Mouse (Mus musculus) erythroblast, adult 5-6 weeks (primary cell): ENCODE data around the gene Smg1. TPM values are rescaled to one million over a fixed set of nuclear protein-coding genes. Genes with fewer than 3 reads are reported as not detected.

Source experiments
- ATAC-seq: replicated peaks from 2 replicates; pipeline ENCODE4 v1.8.0; 2016; ENCODE audit warnings: moderate number of reproducible peaks, mild to moderate bottlenecking, moderate TSS enrichment, inconsistent platforms; ENCODE audit not compliant: poor library complexity, low FRiP score, severe bottlenecking
- total RNA-seq, 2 experiments: library from RNA; stranded (forward) in 1 of 2; stranded (reverse) in 1 of 2; fragments of 150-400 nt in 1 of 2; fragments of 200-764, 138-1000 nt in 1 of 2; gene quantifications; 2 replicates each; pipeline versions ENCODE4 v1.2.3 to v1.2.4; 2015 to 2017; ENCODE audit warnings: low replicate concordance in 2 of 2

The Smg1 gene
- total RNA-seq (2015; ENCODE audit: low replicate concordance) = 11.1 and 26.3 TPM in 2 replicates
- 14.5 and 16.7 TPM in 2 replicates for total RNA-seq (2017; ENCODE audit: low replicate concordance)

DNA sequence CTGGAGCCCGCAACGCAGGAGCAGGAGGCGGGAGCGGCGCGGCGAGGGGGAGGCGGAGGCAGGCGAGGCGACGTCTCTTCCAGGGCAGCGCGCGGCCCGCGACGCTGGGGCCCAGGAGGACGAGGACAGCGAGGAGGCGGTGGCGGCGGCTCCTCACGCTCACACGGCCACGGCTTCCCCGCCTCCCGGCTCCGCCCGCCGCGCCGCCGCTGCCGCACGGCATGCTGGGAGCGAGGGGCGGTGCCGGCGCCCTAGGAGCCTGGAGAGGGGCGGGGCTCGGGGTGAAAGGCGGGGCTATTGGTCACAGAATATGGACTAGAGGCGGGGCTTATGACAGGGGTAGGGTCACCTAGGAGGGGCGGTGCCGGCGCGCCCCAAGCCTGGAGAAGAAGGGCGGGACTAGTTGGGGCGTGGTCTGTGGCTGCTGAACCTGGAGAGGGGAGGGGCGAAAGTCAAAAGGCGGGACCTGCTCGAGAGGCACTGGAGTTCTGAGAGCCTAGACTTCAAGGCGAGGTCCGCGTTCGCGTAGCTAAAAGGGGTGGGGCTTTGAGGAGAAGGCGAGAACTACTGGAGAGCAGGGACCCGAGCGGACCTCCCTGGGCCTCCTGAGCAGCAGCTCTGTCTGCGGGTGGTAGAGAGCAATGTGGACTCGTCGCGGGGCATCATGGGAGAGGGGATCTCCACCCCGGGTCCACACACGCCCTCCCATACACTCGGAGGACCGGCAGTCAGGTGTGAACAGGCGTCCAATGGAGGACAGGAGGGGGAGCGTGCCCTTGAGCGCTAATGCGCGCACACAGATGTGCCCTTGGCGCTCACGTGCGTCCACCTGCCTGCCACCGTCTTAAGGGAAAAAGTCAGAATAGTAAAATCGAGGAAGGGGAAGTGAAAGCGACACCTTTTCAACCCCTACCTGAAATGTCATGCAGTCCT, at the start of gene Smg1:
Smg1 (minus strand) TSS at position 218 of the 933 bp plus-strand sequence.
- peak; percentile 90 for ATAC-seq

DNA sequence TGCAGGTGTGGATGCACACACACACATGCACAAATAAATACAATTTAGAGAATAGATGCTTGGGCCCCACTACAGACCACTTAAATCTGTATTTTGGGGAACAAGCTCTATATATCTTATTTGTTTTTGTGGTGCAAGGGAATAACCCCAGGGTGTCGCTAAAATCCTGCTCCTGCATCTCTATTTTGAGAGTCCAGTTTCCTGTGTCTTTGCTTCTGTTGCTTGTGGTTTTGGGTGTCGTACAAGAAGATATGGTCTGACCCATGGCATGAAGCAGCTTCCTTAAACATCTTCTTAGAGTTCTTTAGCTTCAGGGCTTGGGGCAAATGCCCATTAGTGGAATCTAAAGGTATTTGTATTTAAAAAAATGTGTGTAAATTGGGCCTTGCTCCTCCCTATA, 39.7 kb upstream of the Smg1 start:
- ATAC-seq = no peak

DNA sequence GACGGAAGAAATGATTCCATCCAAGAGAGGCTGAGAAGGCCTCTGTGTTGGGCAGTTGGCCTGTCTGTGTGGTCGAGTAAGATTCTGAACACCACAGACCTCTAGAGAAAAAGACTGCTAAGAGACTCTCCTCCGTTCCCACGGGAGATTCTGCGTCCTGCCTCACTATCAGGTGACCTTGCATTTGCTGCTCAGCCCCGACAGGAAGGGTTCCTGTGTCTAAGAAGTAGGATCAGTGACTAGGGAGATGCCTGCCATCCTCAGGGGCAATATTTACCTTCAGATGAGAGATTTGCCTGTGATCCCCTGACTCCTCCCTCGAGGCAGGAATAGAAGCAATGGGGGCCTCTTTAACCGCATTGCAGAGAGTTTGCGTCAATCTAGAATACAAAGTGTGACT, 39.1 kb upstream of the Smg1 start:
- ATAC-seq = no peak

DNA sequence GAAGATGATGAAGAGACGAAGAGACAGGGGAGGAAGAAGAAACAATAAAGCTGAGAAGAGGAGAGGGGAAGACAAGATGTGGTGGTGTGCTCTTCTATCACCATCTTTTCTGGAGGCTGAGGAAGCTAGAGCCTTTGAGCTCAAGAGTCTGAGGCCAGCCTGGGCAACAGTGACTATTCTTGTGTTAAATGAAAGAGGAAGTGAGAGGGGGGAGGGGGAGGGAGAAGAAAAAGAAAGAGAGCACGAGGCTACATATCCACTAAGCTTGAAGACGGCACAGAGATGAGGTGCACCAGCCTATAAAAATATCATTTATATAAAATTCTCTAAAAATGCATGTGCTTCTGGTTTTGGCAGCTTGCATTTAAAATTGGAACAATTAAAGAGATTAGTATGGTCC, 36.1 kb upstream of the Smg1 start:
- ATAC-seq = no peak

DNA sequence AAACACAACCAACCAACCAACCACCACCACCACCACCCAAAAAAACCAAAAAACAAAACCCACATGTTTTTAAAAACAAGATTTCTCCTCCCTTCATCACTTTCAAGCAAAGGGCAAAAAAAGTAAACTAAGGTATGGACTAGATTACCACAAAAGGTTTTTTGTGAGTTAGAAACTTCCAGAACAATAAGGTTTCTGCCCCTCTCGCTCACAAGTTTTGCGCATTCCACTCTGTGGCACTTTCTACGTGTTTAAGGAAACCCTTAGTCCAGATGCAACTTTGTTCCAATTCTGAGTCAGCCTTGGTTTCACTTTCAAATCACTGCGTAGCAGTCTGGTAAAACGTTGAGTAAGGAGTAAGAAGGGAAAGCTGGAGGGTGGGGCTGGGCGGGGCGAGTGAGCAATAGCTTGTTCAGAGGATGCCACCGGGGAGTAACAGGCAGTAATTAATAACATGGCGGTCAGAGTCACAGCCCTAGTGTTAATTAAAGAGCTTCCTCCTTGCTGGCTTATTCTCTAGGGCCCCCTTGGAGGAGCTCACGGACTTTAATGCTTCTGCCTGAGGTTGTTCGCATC, 34.0 kb upstream of the Smg1 start:
- ATAC-seq = no peak

DNA sequence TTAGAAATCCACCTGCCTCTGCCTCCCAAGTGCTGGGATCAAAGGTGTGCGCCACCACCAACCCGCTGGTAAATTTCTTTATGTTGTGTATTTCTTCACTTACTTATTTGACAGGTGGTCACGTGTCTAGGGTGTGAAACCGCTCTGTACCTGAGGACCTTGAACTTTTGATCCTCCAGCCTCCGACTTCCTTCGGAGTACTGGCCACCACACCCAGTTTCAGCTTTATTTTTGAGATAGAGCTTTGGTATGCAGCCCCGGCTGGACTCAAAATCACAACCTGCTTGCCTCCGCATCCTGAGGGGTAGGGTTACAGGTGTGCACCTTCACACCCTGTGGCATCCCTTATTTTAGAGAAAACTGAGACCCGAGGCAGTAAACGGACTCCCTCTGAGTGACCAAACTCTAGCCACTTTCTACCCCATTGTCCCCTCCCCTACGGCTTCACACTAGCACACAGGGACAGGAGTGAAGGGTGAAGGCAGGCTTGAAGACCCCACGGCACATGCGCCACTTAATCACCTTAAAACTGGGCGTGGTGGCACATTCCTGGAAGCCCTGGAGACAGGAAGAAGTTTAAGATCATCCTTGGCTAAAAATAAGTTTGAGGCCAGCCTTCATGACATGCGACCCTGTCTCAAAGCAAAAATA, 33.3 kb upstream of the Smg1 start:
- ATAC-seq = no peak

DNA sequence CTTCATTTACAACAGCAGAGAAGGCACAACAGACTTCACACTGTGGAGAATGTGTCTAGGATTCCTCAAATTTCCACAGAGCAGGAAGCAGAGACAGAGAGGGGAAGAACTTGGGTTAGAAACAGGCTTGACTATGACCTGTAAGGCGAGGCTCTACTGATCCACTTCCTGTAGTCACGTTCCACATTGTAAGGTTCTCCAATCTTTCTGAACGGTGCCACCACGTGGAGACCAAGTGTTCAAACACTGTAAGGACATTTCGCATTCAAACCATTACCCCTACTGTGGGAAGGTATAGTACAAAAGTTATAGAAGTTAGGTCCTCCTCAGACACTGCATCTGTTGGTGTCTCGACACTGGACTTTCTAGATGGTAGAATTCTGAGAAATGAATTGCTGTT, 31.8 kb upstream of the Smg1 start:
- no peak for ATAC-seq

DNA sequence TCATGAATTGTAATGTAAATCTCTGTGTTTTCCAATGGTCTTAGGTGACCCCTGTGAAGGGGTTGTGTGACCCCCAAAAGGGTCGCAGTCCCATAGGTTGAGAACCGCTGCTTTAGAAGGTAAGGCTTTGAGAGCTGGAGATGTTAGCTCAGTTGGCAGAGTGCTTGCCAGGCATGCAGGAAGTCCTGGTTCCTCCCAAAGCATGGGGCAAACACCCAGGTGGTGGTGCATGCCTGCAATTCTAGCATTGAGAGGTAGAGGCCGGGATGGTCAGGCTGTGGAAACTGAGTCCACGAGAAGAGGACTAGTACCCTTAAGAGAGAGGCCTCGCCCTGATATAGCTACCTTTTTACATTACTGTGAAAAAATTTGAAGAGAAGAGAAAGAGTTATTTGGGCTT, 31.4 kb upstream of the Smg1 start:
- no peak for ATAC-seq

DNA sequence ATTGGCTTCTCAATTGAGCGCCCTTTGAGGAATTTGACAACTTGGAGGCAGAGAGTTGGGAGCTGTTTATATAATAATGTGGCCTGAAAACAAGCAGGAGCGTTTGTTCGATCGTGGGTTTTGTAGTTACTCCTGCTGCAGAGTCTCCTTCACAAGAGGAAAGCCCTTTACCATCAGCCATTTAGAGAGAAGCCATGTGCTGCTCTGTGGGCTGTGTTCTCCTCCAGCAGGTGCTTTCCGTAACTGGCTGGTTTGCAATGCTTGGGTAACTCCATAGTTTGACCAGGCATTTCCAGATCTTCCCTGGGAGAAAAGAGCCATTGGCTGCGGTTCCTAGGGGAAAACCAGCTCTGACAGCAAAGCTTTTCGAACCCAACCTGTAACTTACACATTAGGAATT, 30.7 kb upstream of the Smg1 start:
- no peak for ATAC-seq

DNA sequence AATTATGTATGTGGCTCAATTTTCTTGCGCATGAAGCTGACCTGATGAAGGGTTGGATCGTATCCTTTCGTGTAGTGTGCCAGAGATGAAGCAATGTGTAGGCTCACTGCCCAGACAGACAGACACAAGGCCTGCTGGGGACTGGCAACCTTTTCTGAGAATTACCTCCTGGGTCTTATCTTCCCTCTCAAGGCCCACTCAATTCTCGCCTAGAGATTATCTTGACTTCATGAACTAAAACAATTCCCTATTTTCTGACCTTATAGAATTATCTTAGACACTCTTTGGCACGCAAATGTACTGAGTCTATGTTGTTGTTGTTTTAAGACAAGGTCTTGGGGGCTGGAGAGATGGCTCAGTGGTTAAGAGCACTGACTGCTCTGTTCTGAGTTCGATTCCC, 22.6 kb upstream of the Smg1 start:
- ATAC-seq = no peak

DNA sequence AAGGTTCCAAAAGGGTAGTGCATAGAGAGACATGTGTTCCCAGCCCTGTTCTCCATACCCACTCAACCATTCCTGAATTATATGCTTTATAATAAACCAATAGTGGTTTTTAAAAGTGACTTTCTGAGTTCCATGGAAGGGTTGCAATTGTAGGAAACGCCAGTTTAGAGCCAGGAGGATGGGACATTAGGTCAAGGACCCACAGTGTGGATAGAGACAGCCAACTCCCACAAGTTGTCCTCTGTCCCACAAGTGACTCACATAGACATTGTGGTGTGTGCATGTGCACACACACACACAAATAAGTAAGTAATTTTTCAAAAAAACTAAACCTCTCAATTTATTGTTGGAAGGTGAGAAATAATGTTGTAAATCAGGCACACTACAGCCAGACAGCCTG, 20.1 kb upstream of the Smg1 start:
- no peak for ATAC-seq

DNA sequence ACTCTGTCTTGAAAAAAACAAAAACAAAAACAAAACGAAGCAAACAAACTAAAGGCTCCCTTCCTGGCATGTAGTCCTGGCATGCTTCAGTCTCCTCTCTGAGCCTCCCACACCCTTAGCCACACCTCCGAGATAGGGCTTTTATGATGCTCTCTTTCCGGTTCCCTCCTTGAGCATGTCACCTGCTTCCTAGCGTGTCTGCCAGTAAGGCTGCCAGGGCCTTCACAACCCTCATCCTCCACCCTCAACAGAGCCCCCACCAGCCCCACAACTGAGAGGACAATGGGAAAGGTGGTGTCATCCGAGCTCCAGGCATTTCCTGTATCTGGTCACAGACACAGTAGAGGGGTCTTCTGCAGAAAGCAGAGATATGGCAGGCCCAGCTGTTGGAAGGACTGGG, 18.9 kb upstream of the Smg1 start:
- no peak for ATAC-seq

DNA sequence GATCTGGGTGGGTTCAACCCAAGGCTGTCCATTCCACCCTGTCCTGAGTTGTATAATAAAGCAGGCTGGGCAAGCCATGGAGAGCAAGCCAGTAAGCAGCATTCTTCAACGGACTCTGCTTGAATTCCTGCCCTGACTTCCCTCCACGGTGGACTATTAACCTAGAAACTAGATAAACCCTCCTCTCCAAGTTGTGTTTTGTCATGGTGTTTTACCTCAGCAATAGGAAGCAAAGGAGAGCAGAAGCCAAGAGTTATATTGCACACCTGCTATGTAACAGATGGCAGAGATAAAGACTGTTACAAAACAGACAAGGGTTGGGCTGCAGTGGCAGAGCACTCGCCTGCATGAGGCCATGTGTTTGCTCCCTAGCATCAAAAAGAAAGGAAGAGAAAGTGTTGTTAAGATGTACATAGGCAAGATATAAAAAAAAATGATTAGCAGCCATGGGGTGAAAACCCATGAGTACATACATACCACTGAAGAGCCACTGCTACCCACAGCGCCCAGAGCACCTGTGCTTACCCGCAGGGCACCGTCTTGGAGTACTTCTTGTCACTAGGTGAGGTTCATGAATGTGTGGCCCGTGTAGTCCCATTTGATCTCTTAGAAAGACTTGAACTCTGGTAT, 16.3 kb upstream of the Smg1 start:
- no peak for ATAC-seq

DNA sequence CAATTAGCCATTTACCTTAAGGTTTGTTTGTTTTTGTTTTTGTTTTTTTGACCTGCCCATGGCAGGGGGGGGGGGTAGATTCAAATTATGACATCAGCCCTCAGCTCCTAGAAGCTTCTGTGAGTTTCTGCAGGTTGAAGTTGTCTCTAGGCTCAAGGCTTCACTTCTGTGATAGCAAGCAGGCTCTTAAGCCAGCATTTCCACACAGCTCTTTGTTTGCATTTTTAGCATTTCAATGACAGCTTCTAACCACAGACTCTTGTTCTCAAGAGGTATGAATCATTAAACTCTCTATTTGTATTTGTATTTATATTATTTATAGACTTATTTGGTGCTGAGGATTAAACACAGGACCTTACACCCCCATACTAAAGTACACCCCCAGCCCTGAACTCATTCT, 15.0 kb upstream of the Smg1 start:
- ATAC-seq = no peak

DNA sequence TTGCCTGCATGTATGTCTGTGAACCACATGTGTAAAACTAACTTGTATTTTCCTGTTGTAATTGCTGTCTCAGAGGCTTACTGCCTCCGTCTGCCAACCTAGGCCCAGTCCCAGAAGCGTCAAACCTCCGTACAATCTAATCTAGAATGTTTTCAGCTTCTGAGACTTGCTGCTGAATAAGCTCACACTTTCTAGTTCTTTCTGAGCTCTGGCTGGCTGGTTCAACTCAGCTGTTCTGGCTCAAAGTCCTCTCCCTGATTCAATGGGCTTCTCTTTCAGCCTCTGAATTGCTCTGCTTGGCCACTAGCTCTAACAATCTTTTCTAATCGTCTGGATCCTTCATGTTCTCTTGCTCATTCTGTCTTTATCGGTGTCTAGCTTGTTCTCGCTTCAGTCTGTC, 13.3 kb upstream of the Smg1 start:
- ATAC-seq = no peak

DNA sequence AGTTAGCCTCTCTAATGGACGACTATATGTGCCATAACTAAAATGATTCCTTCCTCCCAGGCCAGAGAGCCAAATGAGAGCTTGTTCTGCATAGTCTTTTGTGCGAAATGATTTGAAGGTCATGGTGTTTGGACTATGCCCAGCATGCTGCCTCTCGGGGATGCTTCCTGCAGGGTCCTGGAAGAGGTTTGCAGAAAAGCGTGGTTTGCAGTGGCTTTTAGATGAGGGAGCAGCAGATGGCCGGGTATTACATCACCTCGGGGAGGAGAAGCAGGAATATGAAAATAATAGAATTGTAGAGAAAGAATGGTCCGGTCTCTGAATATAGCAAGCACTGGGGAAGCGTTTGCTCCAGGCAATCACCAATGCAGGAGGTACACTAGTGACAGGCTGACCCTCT, 11.0 kb upstream of the Smg1 start:
- no peak for ATAC-seq

DNA sequence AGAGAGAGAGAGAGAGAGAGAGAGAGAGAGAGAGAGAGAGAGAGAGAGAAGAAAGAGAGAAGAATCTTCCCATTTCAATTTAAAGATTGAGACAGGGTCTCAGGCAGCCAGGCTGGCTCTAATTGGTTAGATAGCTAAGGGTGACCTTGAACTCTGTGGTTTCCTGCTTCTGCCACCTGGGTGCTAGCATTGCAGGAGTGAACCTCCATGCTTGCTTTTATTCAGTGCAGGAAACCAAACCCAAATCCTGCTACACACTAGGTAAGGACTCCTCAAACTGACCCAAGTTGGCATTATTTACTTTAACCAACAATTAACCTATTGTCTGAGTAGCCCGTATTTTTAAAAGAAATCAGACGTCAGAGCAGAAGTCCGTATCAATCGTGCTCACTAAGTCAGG, 10.5 kb upstream of the Smg1 start:
- ATAC-seq = no peak

DNA sequence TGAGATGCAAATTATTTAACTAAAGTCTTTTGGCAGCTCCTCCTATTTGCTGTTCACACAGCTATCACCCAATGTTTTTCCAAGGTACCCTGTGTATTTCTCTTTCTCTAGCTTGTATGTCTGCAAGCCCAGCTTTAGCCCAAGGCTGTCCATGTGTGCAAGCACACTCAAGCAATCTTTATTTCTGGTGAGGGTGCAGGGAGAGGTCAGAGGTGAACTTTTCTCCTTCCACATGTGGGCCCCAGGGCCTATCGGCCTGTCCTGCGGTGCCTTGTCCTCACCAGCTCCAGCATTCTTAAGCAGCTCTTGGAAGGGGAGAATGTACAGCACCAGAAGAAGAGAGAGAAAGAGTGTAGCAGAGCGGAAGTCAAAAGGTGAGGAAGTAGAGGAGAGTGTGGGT, 9.5 kb upstream of the Smg1 start:
- no peak for ATAC-seq

DNA sequence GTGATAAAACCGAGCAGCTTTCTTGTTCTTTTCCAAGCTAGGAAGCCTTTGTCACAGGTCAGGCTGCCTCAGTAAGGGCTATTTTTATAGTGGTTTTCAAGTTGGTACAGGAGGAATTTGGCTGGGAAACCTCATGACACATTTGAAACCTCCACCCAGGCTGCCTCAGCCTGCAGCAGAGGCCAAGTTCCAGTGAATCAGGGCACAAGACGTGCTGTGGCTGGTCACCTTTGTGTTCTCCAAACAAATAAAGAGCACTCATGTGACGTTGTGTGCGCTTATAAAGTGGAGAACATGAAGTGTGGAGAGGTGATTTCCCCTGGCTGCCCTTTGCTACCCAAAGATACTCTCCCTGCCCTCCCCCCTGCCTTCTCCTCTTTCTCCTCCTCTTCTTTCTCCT, 8.9 kb upstream of the Smg1 start:
- no peak for ATAC-seq

DNA sequence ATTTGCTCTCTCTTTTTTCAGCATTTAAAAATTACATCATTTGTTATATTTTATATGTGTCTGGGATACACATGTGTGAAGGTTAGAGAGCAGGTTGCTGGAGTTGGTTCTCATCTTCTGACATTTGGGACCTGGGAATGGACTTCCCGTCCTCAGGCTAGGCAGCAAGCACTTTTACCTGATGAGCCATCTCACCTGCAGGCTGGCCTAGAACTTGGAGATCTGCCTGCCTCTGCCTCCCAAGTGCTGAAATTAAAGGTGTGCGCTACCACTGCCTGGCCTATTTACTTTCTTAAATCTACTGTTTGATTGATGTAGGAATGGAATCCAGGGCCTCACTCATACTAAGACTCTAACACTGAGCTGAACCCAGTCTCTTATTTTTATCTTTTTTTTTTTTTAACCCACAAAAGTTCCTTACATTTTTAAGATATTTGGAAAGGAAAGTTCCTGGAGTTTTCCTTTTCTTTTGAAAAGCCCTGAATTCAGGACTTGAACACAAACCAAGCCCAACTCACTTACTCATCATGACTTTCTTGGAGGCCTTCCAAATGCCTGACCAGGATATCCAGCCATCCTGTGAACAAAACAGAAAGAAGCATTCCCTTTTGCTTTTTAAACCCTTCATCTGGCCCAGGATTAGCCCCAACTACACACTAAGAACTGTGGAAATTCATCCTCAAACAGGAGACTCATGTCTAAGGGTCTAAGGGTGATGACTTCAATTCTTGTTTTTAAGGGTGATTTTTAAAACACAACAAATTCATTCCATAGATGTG, 8.1 kb upstream of the Smg1 start:
- ATAC-seq = no peak
